18 mouse cellular contexts compared by ENCODE assay signal in the genomic region with DNA sequence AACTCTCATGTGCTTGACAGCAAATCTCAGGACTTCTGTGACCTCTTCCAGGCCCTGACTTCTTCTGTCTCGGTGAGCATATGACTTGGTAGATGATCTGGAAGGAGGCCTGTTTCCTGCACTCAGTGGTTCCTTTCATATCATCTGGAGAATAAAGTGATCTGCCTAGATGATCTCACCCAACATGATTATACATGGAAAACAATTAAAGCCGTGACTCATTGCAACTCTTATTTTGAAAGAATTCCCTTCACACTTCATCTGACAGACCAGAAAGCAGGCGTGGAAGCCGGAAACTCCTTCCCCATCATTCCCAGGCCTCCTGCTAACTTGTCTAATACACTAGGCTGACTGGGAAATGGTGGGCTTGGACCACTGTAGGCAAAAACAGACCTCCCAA.
"Had no signal": no experiment of that assay in that cellular context is flagged by ENCODE, and none has a peak within 500 bp of the region (broad histone marks: within the 10 kb centered on the region; RNA-seq: fewer than 3 reads in every experiment).

No protein-coding gene starts in this region.

- ATAC-seq: hindbrain, embryonic 16.5 days; inflammation-experienced regulatory T-cells, adult 6 months; intestine, embryonic 15.5 days; intestine, postnatal 0 days; liver, embryonic 12.5 days had no signal

- DNase-seq: gastrocnemius, adult 2 months; gastrocnemius, postnatal 10 days; gastrocnemius, postnatal 25 days; heart, adult 2 months; heart, postnatal 14 days; heart, postnatal 4 days; kidney, adult 18-20 months; kidney, adult 8-10 months; kidney, postnatal 10 days; kidney, postnatal 25 days; kidney, postnatal 4 days; layer of hippocampus, postnatal 36 days; left cerebral cortex, postnatal 4 days had no signal
